In the genomic region with DNA sequence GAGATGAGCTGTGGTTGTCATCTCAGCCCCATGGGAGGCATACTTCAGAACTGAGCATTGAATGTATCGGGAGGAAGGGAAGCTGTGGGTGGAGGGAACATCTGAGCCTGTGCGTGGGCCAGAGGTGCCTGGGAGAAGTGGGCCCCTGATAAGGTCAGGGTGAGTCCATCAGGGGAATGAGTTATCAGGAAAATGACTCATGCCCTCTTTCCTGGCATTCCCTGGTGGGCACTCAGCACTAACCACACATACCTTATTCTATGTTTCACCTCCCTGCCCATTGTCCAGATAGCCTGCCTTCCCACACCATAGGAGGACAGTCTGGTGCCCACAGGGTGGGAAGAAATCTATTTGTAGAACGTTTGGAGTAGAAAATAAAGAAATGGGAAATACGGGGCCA, we compare ENCODE assay signal across 23 mouse cellular contexts.
A peak's percentile ranks its signal among the peaks of the same experiment; 100 is the strongest.
DNase-seq lines count a peak whose midpoint lies in the region; ATAC-seq lines count a peak whose summit lies in the region.
"Had no signal": no experiment of that assay in that cellular context is flagged by ENCODE, and none has a peak within 500 bp of the region (broad histone marks: within the 10 kb centered on the region; RNA-seq: fewer than 3 reads in every experiment).

No protein-coding gene starts in this region.

- H3K27me3 ChIP-seq in megakaryocyte, embryonic 14.5 days (replicated peaks): no peaks in the 10 kb centered on the region
- H3K27me3 ChIP-seq: CH12.LX; embryonic facial prominence, embryonic 12.5 days; forebrain, embryonic 13.5 days had no signal

- DNase-seq in 3T3-L1 (ENCODE audit: low read depth, low spot score) (peak; percentile 73), 416B (ENCODE audit: low read depth) (peak; percentile 2)
- no peak for DNase-seq in spleen, adult 12 weeks (ENCODE audit: low spot score)
- DNase-seq in right cerebral cortex, postnatal 14 days: no peak
- DNase-seq: adrenal gland, adult 8-10 months; adrenal gland, postnatal 14 days; adrenal gland, postnatal 36 days; cerebellum, adult 11-12 months; cerebellum, adult 2 months; cerebellum, adult 9-10 months; cerebellum, postnatal 10 days; cerebellum, postnatal 25 days had no signal

- H3K4me3 ChIP-seq in megakaryocyte, embryonic 14.5 days (replicated peaks): peak overlapping the region; percentile 43
- H3K4me3 ChIP-seq: embryonic facial prominence, embryonic 10.5 days; embryonic facial prominence, embryonic 12.5 days; forebrain, embryonic 13.5 days had no signal

- ATAC-seq in megakaryocyte, adult 5-6 weeks (ENCODE audit: poor library complexity, severe bottlenecking): no peak
- ATAC-seq: activated CD4-positive, CD25-positive, alpha-beta regulatory T cell, adult 4 months; CD4-positive, CD25-positive, alpha-beta regulatory T cell, adult 4 months; forebrain, embryonic 13.5 days; forebrain, embryonic 16.5 days; Patski had no signal

- no peaks in the 10 kb centered on the region for H3K9me3 ChIP-seq in megakaryocyte, embryonic 14.5 days
- H3K9me3 ChIP-seq: embryonic facial prominence, embryonic 10.5 days; embryonic facial prominence, embryonic 12.5 days; forebrain, embryonic 13.5 days; G1E had no signal

- peaks cover 34% of the 10 kb centered on the region for H3K4me1 ChIP-seq in megakaryocyte, embryonic 14.5 days
- H3K4me1 ChIP-seq: embryonic facial prominence, embryonic 12.5 days had no signal

- H3K36me3 ChIP-seq in megakaryocyte, embryonic 14.5 days (replicated peaks; ENCODE audit: low read length): no peaks in the 10 kb centered on the region
- H3K36me3 ChIP-seq: embryonic facial prominence, embryonic 10.5 days; embryonic facial prominence, embryonic 12.5 days; G1E had no signal

Comparison
In these comparisons a context has a peak if more than half of its experiments do, and no peak if none do; other contexts are left out.
1. DNase-seq: peak in 3T3-L1 (single experiment) and 416B (single experiment); none in spleen, adult 12 weeks (single experiment) and right cerebral cortex, postnatal 14 days (single experiment).